Mouse (Mus musculus) midbrain, embryonic 15.5 days (tissue): ENCODE data around the gene Hes2. TPM values are rescaled to one million over a fixed set of nuclear protein-coding genes. Genes with fewer than 3 reads are reported as not detected.

Experiments
- ATAC-seq: fragments of 200-750 bp; cut with Nextera tagmentation; replicated peaks from 2 replicates; pipeline ENCODE4 v1.8.0; 2017; ENCODE audit warnings: moderate TSS enrichment
- H3K27ac ChIP-seq: fragments of 300-500 bp; sonication (generic); 2 replicates; pipeline ENCODE4 v1.5.1; 2015; ENCODE audit warnings: mild to moderate bottlenecking, inconsistent platforms
- H3K27me3 ChIP-seq: fragments of 300-500 bp; sonication (generic); replicated peaks from 2 replicates; pipeline ENCODE4 v1.6.1; 2015; ENCODE audit warnings: inconsistent platforms
- H3K36me3 ChIP-seq: fragments of 300-500 bp; sonication (generic); replicated peaks from 2 replicates; pipeline ENCODE4 v1.6.1; 2015; ENCODE audit warnings: inconsistent platforms
- H3K4me1 ChIP-seq: fragments of 300-500 bp; sonication (generic); 2 replicates; pipeline ENCODE4 v1.6.1; 2015; ENCODE audit warnings: inconsistent platforms
- H3K4me2 ChIP-seq: fragments of 300-500 bp; sonication (generic); 2 replicates; pipeline ENCODE4 v1.6.1; 2015; ENCODE audit warnings: inconsistent platforms, mild to moderate bottlenecking, moderate library complexity
- H3K4me3 ChIP-seq: fragments of 300-500 bp; sonication (generic); 2 replicates; pipeline ENCODE4 v1.5.1; 2015; ENCODE audit warnings: mild to moderate bottlenecking, inconsistent platforms
- H3K9ac ChIP-seq: fragments of 300-500 bp; sonication (generic); 2 replicates; pipeline ENCODE4 v1.6.1; 2015; ENCODE audit warnings: mild to moderate bottlenecking, inconsistent platforms
- H3K9me3 ChIP-seq: fragments of 300-500 bp; sonication (generic); 2 replicates; pipeline ENCODE4 v1.6.1; 2016; ENCODE audit warnings: inconsistent platforms
- WGBS: fragments of 180-500 bp; shearing (Covaris S2); methylation state at CpG from one replicate; pipeline ENCODE4 v1.1.7; 2015; ENCODE audit warnings: mixed read lengths; 5-methylcytosine and 5-hydroxymethylcytosine counted together
- polyA plus RNA-seq: library from polyadenylated mRNA; unstranded; fragments of >200 nt; fragmentation: Nextera tagmentation; extraction: Ambion mirVana; gene quantifications from 2 replicates; pipeline ENCODE4 v1.2.1, GENCODE M21; 2015

Hes2 gene
- polyA plus RNA-seq, 1 experiment from 2014 or later, result not detected

GRCm38 (mm10) chr4:152135363-152135762, 23.3 kb upstream of the Hes2 start:
- ATAC-seq, result no peak
- Histone ChIP-seq H3K4me3 (no peak overlapping the region), H3K9ac (no peak overlapping the region), H3K36me3 (no peaks in the 10 kb centered on the region), H3K27ac (no peak overlapping the region), H3K9me3 (no peaks in the 10 kb centered on the region), H3K4me1 (peaks cover 22% of the 10 kb centered on the region), H3K27me3 (peaks cover 61% of the 10 kb centered on the region), H3K4me2 (no peak overlapping the region)
- WGBS, result 86% methylated on average over 12 of the region's 12 CpGs

- no peak overlapping the region for H3K4me2 ChIP-seq
- peaks cover 54% of the 10 kb centered on the region for H3K27me3 ChIP-seq
- ATAC-seq, result no peak
- WGBS, result 37% methylated on average over 6 of the region's 6 CpGs
- no peaks in the 10 kb centered on the region for H3K9me3 ChIP-seq
- no peak overlapping the region for H3K27ac ChIP-seq
- H3K4me3 ChIP-seq, result no peak overlapping the region
- peaks cover 13% of the 10 kb centered on the region for H3K4me1 ChIP-seq
- H3K36me3 ChIP-seq, result no peaks in the 10 kb centered on the region
- no peak overlapping the region for H3K9ac ChIP-seq
Measured at GRCm38 (mm10) chr4:152136112-152136875, 22.4 kb upstream of the Hes2 start.

- WGBS, result 90% methylated on average over 2 of the region's 2 CpGs
Measured at GRCm38 (mm10) chr4:152136876-152137250, 21.8 kb upstream of the Hes2 start.

GRCm38 (mm10) chr4:152138497-152139260, 20.0 kb upstream of the Hes2 start:
- H3K27me3 ChIP-seq, result peaks cover 36% of the 10 kb centered on the region

More at GRCm38 (mm10) chr4:152136876-152137250, 21.8 kb upstream of the Hes2 start:
- no peak overlapping the region for H3K4me2 ChIP-seq
- no peaks in the 10 kb centered on the region for H3K9me3 ChIP-seq
- H3K4me3 ChIP-seq, result no peak overlapping the region
- ATAC-seq, result no peak
- no peak overlapping the region for H3K9ac ChIP-seq
- no peaks in the 10 kb centered on the region for H3K36me3 ChIP-seq
- H3K27ac ChIP-seq, result no peak overlapping the region
- peaks cover 7% of the 10 kb centered on the region; the same call in 1 of the 2 replicates for H3K4me1 ChIP-seq
- peaks cover 53% of the 10 kb centered on the region for H3K27me3 ChIP-seq

GRCm38 (mm10) chr4:152140441-152140840, 18.2 kb upstream of the Hes2 start:
- peaks cover 7% of the 10 kb centered on the region; the same call in 1 of the 2 replicates for H3K4me1 ChIP-seq
- no peak overlapping the region for H3K4me2 ChIP-seq
- H3K27me3 ChIP-seq, result peaks cover 27% of the 10 kb centered on the region
- no peak for ATAC-seq
- WGBS, result 30% methylated on average over 6 of the region's 6 CpGs
- no peaks in the 10 kb centered on the region for H3K9me3 ChIP-seq
- no peak overlapping the region for H3K4me3 ChIP-seq
- H3K27ac ChIP-seq, result no peak overlapping the region
- no peaks in the 10 kb centered on the region for H3K36me3 ChIP-seq
- no peak overlapping the region for H3K9ac ChIP-seq

More at GRCm38 (mm10) chr4:152138497-152139260, 20.0 kb upstream of the Hes2 start:
- Histone ChIP-seq H3K4me3 (peak overlapping the region; percentile 40), H3K4me2 (peak overlapping the region; percentile 65), H3K36me3 (no peaks in the 10 kb centered on the region), H3K27ac (no peak overlapping the region), H3K4me1 (peaks cover 7% of the 10 kb centered on the region; the same call in 1 of the 2 replicates), H3K9ac (peak overlapping the region; percentile 22; the same call in 1 of the 2 replicates), H3K9me3 (no peaks in the 10 kb centered on the region)
- ATAC-seq, result peak; percentile 77
- WGBS, result 2% methylated on average over 50 of the region's 51 CpGs

- no peak overlapping the region for H3K4me3 ChIP-seq
- no peak for ATAC-seq
- no peaks in the 10 kb centered on the region for H3K36me3 ChIP-seq
- peaks cover 7% of the 10 kb centered on the region; the same call in 1 of the 2 replicates for H3K4me1 ChIP-seq
- H3K9me3 ChIP-seq, result no peaks in the 10 kb centered on the region
- no peak overlapping the region for H3K27ac ChIP-seq
- peaks cover 27% of the 10 kb centered on the region for H3K27me3 ChIP-seq
- 63% methylated on average over 8 of the region's 8 CpGs for WGBS
- no peak overlapping the region for H3K4me2 ChIP-seq
- H3K9ac ChIP-seq, result no peak overlapping the region
Measured at GRCm38 (mm10) chr4:152141521-152142135, 17.0 kb upstream of the Hes2 start.

- Histone ChIP-seq H3K9ac (no peak overlapping the region), H3K27ac (no peak overlapping the region), H3K4me2 (no peak overlapping the region), H3K36me3 (no peaks in the 10 kb centered on the region), H3K27me3 (peaks cover 17% of the 10 kb centered on the region), H3K4me1 (peaks cover 3% of the 10 kb centered on the region; the same call in 1 of the 2 replicates), H3K9me3 (no peaks in the 10 kb centered on the region), H3K4me3 (no peak overlapping the region)
- ATAC-seq, result no peak
- 24% methylated on average over 1 of the region's 1 CpGs for WGBS
Measured at GRCm38 (mm10) chr4:152143632-152144031, 15.0 kb upstream of the Hes2 start.

- 71% methylated on average over 10 of the region's 10 CpGs for WGBS
- Histone ChIP-seq H3K4me2 (no peak overlapping the region), H3K4me1 (no peaks in the 10 kb centered on the region), H3K9me3 (no peaks in the 10 kb centered on the region), H3K27me3 (peaks cover 21% of the 10 kb centered on the region), H3K27ac (no peak overlapping the region), H3K9ac (no peak overlapping the region), H3K36me3 (no peaks in the 10 kb centered on the region), H3K4me3 (no peak overlapping the region)
- no peak for ATAC-seq
Measured at GRCm38 (mm10) chr4:152145473-152145872, 13.2 kb upstream of the Hes2 start.

GRCm38 (mm10) chr4:152146033-152146827, 12.4 kb upstream of the Hes2 start:
- Histone ChIP-seq H3K27me3 (peaks cover 27% of the 10 kb centered on the region), H3K4me3 (no peak overlapping the region), H3K4me2 (no peak overlapping the region), H3K27ac (no peak overlapping the region), H3K9ac (no peak overlapping the region), H3K36me3 (no peaks in the 10 kb centered on the region), H3K4me1 (no peaks in the 10 kb centered on the region), H3K9me3 (no peaks in the 10 kb centered on the region)
- no peak for ATAC-seq
- WGBS, result 63% methylated on average over 11 of the region's 11 CpGs

GRCm38 (mm10) chr4:152150546-152150945, 8.1 kb upstream of the Hes2 start:
- H3K4me1 ChIP-seq, result peaks cover 15% of the 10 kb centered on the region
- ATAC-seq, result no peak
- no peak overlapping the region for H3K9ac ChIP-seq
- H3K4me2 ChIP-seq, result no peak overlapping the region
- 68% methylated on average over 4 of the region's 4 CpGs for WGBS
- H3K27ac ChIP-seq, result no peak overlapping the region
- H3K27me3 ChIP-seq, result peaks cover 61% of the 10 kb centered on the region
- H3K36me3 ChIP-seq, result no peaks in the 10 kb centered on the region
- H3K4me3 ChIP-seq, result no peak overlapping the region
- no peaks in the 10 kb centered on the region for H3K9me3 ChIP-seq

- ATAC-seq, result no peak
- Histone ChIP-seq H3K9me3 (no peaks in the 10 kb centered on the region), H3K9ac (no peak overlapping the region), H3K36me3 (no peaks in the 10 kb centered on the region), H3K4me2 (no peak overlapping the region; the same call in 1 of the 2 replicates), H3K27me3 (peaks cover 65% of the 10 kb centered on the region), H3K4me3 (peak overlapping the region; percentile 28), H3K4me1 (peaks cover 15% of the 10 kb centered on the region), H3K27ac (no peak overlapping the region)
- 19% methylated on average over 7 of the region's 7 CpGs for WGBS
Measured at GRCm38 (mm10) chr4:152151451-152151965, 7.2 kb upstream of the Hes2 start.
